Mouse (Mus musculus) kidney, postnatal 0 days (tissue): ENCODE measurements at regions not wholly inside any gene's neighbourhood (a gene's known extent, or its start where the extent isn't known, plus 50 kb on each side); places are given as distances from the start of the nearest gene placed in this dataset.

Experiments used
- ATAC-seq: fragments of 200-750 bp; cut with Nextera tagmentation; replicated peaks from 2 replicates; pipeline ENCODE4 v1.8.0; 2017; ENCODE audit warnings: low read depth, moderate number of reproducible peaks, moderate TSS enrichment, moderate library complexity; ENCODE audit not compliant: low FRiP score
- DNase-seq: peaks from one replicate; pipeline ENCODE4 v3.0.0-alpha.2; 2016; ENCODE audit warnings: low spot score
- H3K27ac ChIP-seq: fragments of 300-500 bp; sonication (generic); 2 replicates; pipeline ENCODE4 v1.5.1; 2014; ENCODE audit warnings: mild to moderate bottlenecking
- H3K27me3 ChIP-seq: fragments of 300-500 bp; sonication (generic); 2 replicates; pipeline ENCODE4 v1.6.1; 2014; ENCODE audit warnings: low read length, mixed read lengths; ENCODE audit not compliant: insufficient read depth
- H3K36me3 ChIP-seq: fragments of 300-500 bp; sonication (generic); 2 replicates; pipeline ENCODE4 v1.6.1; 2014; ENCODE audit warnings: low read length, mixed read lengths; ENCODE audit not compliant: insufficient read depth
- H3K4me1 ChIP-seq: fragments of 300-500 bp; sonication (generic); replicated peaks from 2 replicates; pipeline ENCODE4 v1.6.1; 2014; ENCODE audit warnings: antibody characterized with exemption, low read length, mixed read lengths; ENCODE audit not compliant: insufficient read depth
- H3K4me2 ChIP-seq: fragments of 300-500 bp; sonication (generic); 2 replicates; pipeline ENCODE4 v1.6.1; 2014; ENCODE audit warnings: mild to moderate bottlenecking, low read length, moderate library complexity, mixed read lengths
- H3K4me3 ChIP-seq: fragments of 300-500 bp; sonication (generic); replicated peaks from 2 replicates; pipeline ENCODE4 v1.5.1; 2014; ENCODE audit warnings: low read depth, low read length
- H3K9ac ChIP-seq: fragments of 300-500 bp; sonication (generic); 2 replicates; pipeline ENCODE4 v1.6.1; 2014; ENCODE audit warnings: low read depth, low read length
- H3K9me3 ChIP-seq: fragments of 300-500 bp; sonication (generic); replicated peaks from 2 replicates; pipeline ENCODE4 v1.6.1; 2016; ENCODE audit warnings: low read length, inconsistent platforms, mixed read lengths
- CTCF ChIP-seq: IDR thresholded peaks from 2 replicates; pipeline ENCODE4 v1.5.1; 2016; ENCODE audit warnings: antibody characterized with exemption, low read depth, mild to moderate bottlenecking, moderate library complexity
- WGBS: fragments of 180-500 bp; shearing (Covaris S2); extraction: QIAGEN DNeasy Blood & Tissue Kit; methylation state at CpG from one replicate; pipeline ENCODE4 v1.1.7; 2014; 5-methylcytosine and 5-hydroxymethylcytosine counted together

DNA sequence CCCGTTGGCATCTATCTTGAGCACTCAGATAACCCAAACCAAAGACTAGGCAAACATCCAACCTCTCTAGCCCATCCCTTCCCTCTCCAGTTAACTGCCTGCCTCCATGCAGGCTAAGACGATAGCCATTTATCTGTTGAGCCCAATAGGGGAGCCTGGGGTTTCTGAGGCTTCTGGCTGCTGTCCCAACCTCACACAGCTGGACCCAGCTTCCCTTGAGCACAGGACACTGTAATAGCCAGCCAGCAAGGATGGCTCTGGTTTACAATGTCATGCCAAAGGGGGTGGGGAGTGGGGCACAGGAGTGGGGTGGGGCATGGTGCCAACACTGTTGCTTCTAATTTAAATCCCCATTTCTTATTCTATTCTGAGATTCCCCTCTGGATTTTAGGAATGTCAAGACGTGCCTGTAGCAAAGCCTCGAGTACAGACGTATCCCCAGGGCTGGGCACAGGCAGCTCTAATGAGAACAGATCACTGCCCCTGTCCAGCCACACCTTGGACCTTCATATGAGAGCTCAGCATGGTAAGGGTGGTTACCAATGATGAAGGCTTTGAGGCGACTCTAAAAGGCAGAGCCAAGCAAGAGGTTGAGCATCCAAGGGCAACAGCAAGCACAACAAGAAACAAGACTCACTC, 152.0 kb downstream of the Auh start:
- H3K4me3 ChIP-seq = no peak overlapping the region
- 80% methylated on average over 6 of the region's 6 CpGs for WGBS
- no peaks in the 10 kb centered on the region for H3K4me1 ChIP-seq
- no peak overlapping the region for H3K27ac ChIP-seq
- no peak for TF ChIP-seq CTCF
- ATAC-seq = no peak
- H3K4me2 ChIP-seq = no peak overlapping the region
- no peak overlapping the region for H3K9ac ChIP-seq
- DNase-seq = no peak
- H3K9me3 ChIP-seq = no peaks in the 10 kb centered on the region
- H3K36me3 ChIP-seq = no peaks in the 10 kb centered on the region
- no peaks in the 10 kb centered on the region for H3K27me3 ChIP-seq

DNA sequence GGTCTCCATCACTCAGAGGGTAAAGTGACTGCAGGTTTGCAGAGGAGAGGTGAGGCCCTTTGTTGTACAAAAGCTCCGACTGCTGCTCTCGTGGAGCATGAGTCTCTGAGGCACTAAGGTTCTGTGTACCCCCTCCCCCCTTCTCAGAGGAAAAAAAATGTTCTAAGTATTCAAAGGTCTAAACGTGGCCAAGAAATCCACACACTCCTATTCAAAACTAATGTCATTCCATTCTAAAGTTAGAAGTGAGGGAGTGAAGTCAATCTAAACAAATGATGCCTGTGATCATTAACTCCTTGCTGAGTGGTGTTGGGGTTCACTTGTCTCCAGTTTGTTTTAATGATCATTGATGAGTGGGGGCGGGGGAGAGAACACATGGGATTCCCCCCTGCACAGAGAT, 150.6 kb downstream of the Auh start:
- no peak for TF ChIP-seq CTCF
- no peaks in the 10 kb centered on the region for H3K36me3 ChIP-seq
- DNase-seq (no peak), ATAC-seq (no peak)
- no peak overlapping the region for H3K4me2 ChIP-seq
- no peaks in the 10 kb centered on the region for H3K4me1 ChIP-seq
- H3K27ac ChIP-seq = no peak overlapping the region
- no peaks in the 10 kb centered on the region for H3K9me3 ChIP-seq
- no peak overlapping the region for H3K4me3 ChIP-seq
- WGBS = 28% methylated on average over 4 of the region's 4 CpGs
- H3K27me3 ChIP-seq = no peaks in the 10 kb centered on the region
- no peak overlapping the region for H3K9ac ChIP-seq
